Mouse (Mus musculus) embryonic facial prominence, embryonic 12.5 days (tissue): ENCODE data around the gene Gm28372. TPM values are rescaled to one million over a fixed set of nuclear protein-coding genes. Genes with fewer than 3 reads are reported as not detected.

Experiments
- ATAC-seq: fragments of 200-750 bp; cut with Nextera tagmentation; 2 replicates; pipeline ENCODE4 v1.8.0; 2017; ENCODE audit not compliant: insufficient number of reproducible peaks, insufficient read depth, low FRiP score, low TSS enrichment
- H3K27ac ChIP-seq: fragments of 300-500 bp; sonication (generic); 2 replicates; pipeline ENCODE4 v1.5.1; 2016; ENCODE audit warnings: mild to moderate bottlenecking
- H3K27me3 ChIP-seq: fragments of 300-500 bp; sonication (generic); 2 replicates; pipeline ENCODE4 v1.6.1; 2016; ENCODE audit warnings: mild to moderate bottlenecking, moderate library complexity
- H3K36me3 ChIP-seq: fragments of 300-500 bp; sonication (generic); 2 replicates; pipeline ENCODE4 v1.6.1; 2016; ENCODE audit warnings: mild to moderate bottlenecking
- H3K4me1 ChIP-seq: fragments of 300-500 bp; sonication (generic); 2 replicates; pipeline ENCODE4 v1.6.1; 2016
- H3K4me2 ChIP-seq: fragments of 300-500 bp; sonication (generic); replicated peaks from 2 replicates; pipeline ENCODE4 v1.6.1; 2016; ENCODE audit warnings: mild to moderate bottlenecking, moderate library complexity
- H3K4me3 ChIP-seq: fragments of 300-500 bp; sonication (generic); 2 replicates; pipeline ENCODE4 v1.5.1; 2016; ENCODE audit warnings: mild to moderate bottlenecking
- H3K9ac ChIP-seq: fragments of 300-500 bp; sonication (generic); 2 replicates; pipeline ENCODE4 v1.6.1; 2016; ENCODE audit warnings: mild to moderate bottlenecking, moderate library complexity
- H3K9me3 ChIP-seq: fragments of 300-500 bp; sonication (generic); 2 replicates; pipeline ENCODE4 v1.6.1; 2016; ENCODE audit warnings: mild to moderate bottlenecking, moderate library complexity
- WGBS: fragments of 180-500 bp; shearing (Covaris S2); methylation state at CpG from one replicate; pipeline ENCODE4 v1.1.7; 2016; 5-methylcytosine and 5-hydroxymethylcytosine counted together
- polyA plus RNA-seq: library from polyadenylated mRNA; unstranded; fragments of >200 nt; fragmentation: Nextera tagmentation; extraction: Ambion mirVana; gene quantifications from 2 replicates; pipeline ENCODE4 v1.2.1, GENCODE M21; 2016

The Gm28372 gene
- polyA plus RNA-seq, 1 experiment from 2014 or later, result not detected

DNA sequence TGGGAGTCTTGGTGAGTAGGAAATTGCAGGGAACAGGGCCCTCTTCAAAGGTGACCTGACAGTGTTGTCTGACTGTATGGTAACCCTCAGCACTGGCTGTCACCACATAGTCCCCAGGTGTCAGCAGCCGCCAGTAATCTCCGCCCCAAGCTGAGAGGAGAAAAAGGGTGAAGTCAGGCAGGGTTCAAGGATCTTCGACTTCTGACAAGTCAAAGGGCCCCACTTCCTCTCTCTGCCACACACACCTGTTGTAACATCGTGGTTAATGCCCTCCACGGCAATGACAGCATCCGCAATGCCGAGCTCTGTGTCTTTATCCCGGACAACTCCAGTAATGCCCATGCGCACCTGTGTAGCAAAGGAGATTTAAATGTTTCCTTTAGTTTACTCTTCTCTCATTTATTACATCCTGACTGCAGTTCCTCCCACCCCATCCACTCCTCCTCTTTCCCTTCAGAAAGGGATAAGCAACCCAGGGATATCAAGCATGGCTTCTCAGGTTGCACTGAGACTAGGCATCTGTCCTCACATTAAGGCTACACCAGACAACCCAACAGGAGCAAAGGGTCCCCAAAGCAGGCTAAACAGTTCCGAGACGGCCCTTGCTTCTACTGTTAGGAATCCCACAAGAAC lies 13.9 kb upstream of the Gm28372 start:
- no peaks in the 10 kb centered on the region for H3K9me3 ChIP-seq
- H3K4me1 ChIP-seq, result peaks cover 2% of the 10 kb centered on the region; the same call in 1 of the 2 replicates
- H3K36me3 ChIP-seq, result peaks cover 47% of the 10 kb centered on the region
- H3K27me3 ChIP-seq, result 0 out of 2 replicates have a peak, but pooled peaks cover 2% of the 10 kb centered on the region
- H3K4me2 ChIP-seq, result no peak overlapping the region
- WGBS, result 84% methylated on average over 11 of the region's 11 CpGs
- no peak overlapping the region for H3K4me3 ChIP-seq
- H3K9ac ChIP-seq, result no peak overlapping the region
- no peak overlapping the region for H3K27ac ChIP-seq
- no peak for ATAC-seq

DNA sequence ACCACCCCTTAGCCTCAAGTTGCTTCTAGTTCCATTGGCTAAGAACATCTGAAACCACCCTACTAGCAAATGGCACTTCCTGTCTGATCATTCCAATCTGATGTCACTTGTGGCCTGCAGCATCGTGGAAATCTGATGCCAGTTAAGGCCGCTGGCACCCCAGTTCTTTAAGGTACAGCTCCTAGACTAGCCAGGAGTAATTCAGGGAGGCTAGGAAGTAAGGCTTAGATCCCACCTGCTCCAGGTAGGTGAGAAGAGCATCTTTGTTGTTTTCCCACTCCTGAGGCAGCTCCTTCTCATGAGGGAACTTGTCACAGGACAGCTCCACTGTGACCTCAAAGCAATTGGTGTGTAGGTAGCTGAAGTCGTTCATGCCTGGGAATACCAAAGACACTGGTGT lies 12.2 kb upstream of the Gm28372 start:
- no peak for ATAC-seq
- Histone ChIP-seq H3K9me3 (no peaks in the 10 kb centered on the region), H3K4me3 (no peak overlapping the region), H3K27me3 (no peaks in the 10 kb centered on the region), H3K9ac (no peak overlapping the region), H3K4me1 (peaks cover 15% of the 10 kb centered on the region), H3K36me3 (peaks cover 47% of the 10 kb centered on the region), H3K4me2 (no peak overlapping the region), H3K27ac (no peak overlapping the region)
- 75% methylated on average over 3 of the region's 3 CpGs for WGBS

DNA sequence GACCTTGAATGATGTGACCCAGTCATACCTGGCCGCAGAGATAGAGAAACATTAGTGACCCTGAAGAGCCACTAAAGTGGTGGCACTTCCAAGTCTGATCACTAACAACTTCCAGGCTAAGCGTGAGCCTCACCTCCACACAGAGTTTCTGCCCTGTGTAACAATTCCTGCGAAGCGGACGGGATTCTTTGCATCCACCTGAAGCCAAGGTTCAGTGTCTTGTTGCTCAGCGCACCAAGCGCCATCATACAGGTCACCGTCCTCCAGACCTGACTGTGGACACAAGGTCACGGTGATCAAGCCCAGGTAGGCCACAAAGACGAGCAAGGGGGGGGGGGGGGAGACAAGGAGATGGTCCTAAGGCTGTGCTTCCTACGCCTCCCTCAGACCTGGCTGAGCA lies 9.3 kb upstream of the Gm28372 start:
- no peak for ATAC-seq
- Histone ChIP-seq H3K9ac (no peak overlapping the region), H3K4me2 (no peak overlapping the region), H3K4me3 (no peak overlapping the region), H3K27ac (no peak overlapping the region), H3K36me3 (peaks cover 42% of the 10 kb centered on the region), H3K27me3 (no peaks in the 10 kb centered on the region), H3K4me1 (peaks cover 23% of the 10 kb centered on the region), H3K9me3 (no peaks in the 10 kb centered on the region)
- 93% methylated on average over 11 of the region's 11 CpGs for WGBS

DNA sequence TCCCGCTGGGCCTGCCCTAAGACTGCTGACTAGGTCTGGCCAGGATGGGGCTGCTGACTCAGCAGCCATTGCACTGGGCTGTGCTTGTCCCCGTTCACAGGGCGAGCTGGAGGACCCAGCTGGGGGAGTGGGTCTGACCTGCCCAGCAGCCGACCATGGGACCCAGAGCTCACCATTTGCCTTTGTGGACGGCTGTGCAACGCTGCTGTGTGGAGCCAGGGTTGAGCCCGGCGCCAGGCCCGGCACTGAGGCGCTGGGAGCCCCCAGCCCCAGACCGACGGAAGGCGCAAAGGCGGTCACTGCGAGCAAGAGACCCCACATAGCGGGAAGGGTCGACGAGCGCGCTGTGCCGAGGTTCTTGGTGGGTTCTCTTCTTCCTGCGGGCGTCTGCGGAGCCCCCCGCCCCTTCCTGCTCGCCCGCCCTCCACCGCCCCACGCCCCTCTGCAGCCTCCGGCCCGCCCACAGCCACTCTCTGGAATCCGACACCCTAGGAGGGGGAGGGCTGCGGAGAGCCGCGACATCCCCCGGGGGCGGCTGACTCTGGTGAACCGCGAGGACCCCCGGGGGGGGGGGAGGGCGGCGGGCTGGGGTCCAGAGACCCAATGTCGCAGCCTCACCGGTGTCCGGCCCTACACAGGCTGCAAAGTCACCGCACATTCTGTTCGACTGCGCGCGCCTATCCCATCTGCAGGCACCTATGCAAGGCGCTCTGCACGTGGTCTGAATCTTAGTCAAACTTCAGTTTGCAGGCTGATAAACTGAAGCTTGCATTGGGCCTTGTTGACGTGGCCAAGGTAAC lies 7.7 kb upstream of the Gm28372 start, which contains the start of gene Cpxm1:
Cpxm1 (minus strand) TSS at position 389 of the 800 bp plus-strand sequence.
- peak within 1 kb of the TSS; percentile 85 for H3K4me2 ChIP-seq
- no peaks in the 10 kb centered on the region for H3K9me3 ChIP-seq
- WGBS, result under 1% methylated on average over 41 of the region's 53 CpGs
- no peaks in the 10 kb centered on the region for H3K27me3 ChIP-seq
- H3K4me3 ChIP-seq, result peak within 1 kb of the TSS; percentile 74
- peak within 1 kb of the TSS; percentile 81 for H3K9ac ChIP-seq
- H3K27ac ChIP-seq, result peak within 1 kb of the TSS; percentile 87
- H3K4me1 ChIP-seq, result peaks cover 27% of the 10 kb centered on the region
- peaks cover 28% of the 10 kb centered on the region for H3K36me3 ChIP-seq
- ATAC-seq, result peak; percentile 88

DNA sequence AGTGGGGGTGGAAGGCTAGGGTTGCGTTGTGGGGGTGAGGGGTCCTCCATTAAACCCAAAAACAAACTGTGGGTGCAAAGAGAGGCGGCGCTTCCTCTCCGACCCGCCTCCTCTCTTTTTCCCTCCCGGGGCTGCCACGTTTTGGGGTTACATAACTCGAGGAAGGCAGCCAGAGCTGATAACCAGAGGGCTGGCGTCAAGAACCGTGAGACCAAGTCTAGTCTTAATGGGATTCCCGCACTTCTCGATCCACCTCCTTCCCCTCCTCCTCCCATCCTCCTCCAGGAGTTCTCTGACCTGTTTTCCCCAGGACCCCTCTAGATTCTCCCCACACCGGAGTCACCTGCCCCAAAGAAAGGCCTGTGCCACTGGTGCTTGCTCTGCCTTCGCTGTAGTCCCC lies 6.9 kb upstream of the Gm28372 start:
- no peaks in the 10 kb centered on the region for H3K9me3 ChIP-seq
- peaks cover 21% of the 10 kb centered on the region for H3K36me3 ChIP-seq
- peak overlapping the region; percentile 85 for H3K4me2 ChIP-seq
- H3K27ac ChIP-seq, result peak overlapping the region; percentile 87; the same call in 1 of the 2 replicates
- peaks cover 27% of the 10 kb centered on the region for H3K4me1 ChIP-seq
- H3K4me3 ChIP-seq, result peak overlapping the region; percentile 74
- ATAC-seq, result no peak
- no peaks in the 10 kb centered on the region for H3K27me3 ChIP-seq
- peak overlapping the region; percentile 81; the same call in 1 of the 2 replicates for H3K9ac ChIP-seq
- WGBS, result 16% methylated on average over 14 of the region's 14 CpGs

DNA sequence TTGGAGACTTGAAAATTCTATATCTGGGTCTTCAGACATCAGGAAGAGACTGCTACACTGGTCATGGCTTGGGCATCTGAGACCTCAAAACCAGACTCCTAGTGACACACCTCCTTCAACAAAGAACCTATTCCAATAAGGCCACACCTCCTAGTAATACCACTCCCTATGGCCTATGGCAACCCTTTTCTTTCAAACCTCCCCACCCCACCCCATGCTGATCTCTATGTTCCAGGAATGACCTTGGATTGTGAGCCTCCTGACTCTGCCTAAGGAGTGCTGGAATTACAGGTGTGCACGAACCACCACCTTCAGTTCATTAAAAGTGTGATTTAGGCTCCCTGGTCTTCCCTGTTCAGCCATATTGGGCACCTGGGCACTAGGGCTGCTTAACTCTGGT lies 5.0 kb upstream of the Gm28372 start:
- ATAC-seq, result no peak
- Histone ChIP-seq H3K4me3 (no peak overlapping the region), H3K36me3 (peaks cover 3% of the 10 kb centered on the region; the same call in 1 of the 2 replicates), H3K4me2 (no peak overlapping the region), H3K27me3 (no peaks in the 10 kb centered on the region), H3K9ac (no peak overlapping the region), H3K4me1 (peaks cover 27% of the 10 kb centered on the region), H3K27ac (no peak overlapping the region), H3K9me3 (no peaks in the 10 kb centered on the region)
- WGBS, result 93% methylated on average over 1 of the region's 1 CpGs

DNA sequence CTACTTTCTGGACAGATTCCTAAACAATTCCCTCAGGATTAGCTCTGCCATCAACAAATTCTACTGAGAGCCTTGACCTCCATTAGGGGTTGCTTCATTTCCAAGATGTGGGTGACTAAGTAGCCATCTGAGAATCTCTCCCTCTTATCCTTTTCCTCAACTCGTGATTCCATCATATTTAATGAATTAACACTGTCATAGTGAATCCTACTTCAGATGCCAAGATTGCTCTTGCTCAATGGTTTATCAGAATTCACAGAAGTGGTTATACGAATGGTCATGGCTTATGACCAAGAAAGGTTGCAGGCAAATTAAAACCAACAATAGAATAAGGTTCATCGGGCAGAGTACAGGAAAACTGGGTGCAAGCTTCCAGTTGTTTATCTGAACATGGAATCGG lies 3.1 kb upstream of the Gm28372 start:
- H3K27me3 ChIP-seq, result no peaks in the 10 kb centered on the region
- H3K4me2 ChIP-seq, result no peak overlapping the region
- no peak overlapping the region for H3K9ac ChIP-seq
- no peak overlapping the region for H3K4me3 ChIP-seq
- ATAC-seq, result no peak
- no peaks in the 10 kb centered on the region for H3K36me3 ChIP-seq
- peaks cover 17% of the 10 kb centered on the region for H3K4me1 ChIP-seq
- WGBS, result 85% methylated on average over 4 of the region's 4 CpGs
- H3K9me3 ChIP-seq, result no peaks in the 10 kb centered on the region
- no peak overlapping the region for H3K27ac ChIP-seq

DNA sequence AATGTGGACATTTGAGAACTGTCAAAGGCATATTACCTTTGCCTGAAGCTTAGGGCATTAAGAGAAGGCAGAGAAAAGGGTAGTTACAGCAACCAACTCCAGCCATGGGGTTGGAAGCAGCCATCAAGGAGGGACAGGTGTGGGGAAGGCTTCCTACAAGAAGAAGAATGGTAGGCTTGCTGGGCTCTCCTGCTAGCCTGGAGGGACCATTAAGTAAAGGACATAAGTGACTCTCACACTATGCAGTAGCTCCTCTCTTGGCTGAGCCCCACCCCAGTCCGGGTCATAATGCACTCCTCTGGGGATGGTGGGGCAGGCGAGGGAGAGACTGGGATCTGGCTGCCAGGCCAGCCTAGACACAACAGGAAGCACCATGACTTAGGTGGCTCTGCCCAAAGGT lies 1.1 kb downstream of the Gm28372 start, which contains the start of gene Tmem239:
Tmem239 (plus strand) TSS at position 301 of the 400 bp plus-strand sequence.
- Histone ChIP-seq H3K9me3 (no peaks in the 10 kb centered on the region), H3K4me2 (no peak within 1 kb of the TSS), H3K27ac (no peak within 1 kb of the TSS), H3K9ac (no peak within 1 kb of the TSS), H3K4me1 (peaks cover 14% of the 10 kb centered on the region), H3K36me3 (no peaks in the 10 kb centered on the region), H3K27me3 (no peaks in the 10 kb centered on the region), H3K4me3 (no peak within 1 kb of the TSS)
- 67% methylated on average over 2 of the region's 2 CpGs for WGBS
- ATAC-seq, result no peak

DNA sequence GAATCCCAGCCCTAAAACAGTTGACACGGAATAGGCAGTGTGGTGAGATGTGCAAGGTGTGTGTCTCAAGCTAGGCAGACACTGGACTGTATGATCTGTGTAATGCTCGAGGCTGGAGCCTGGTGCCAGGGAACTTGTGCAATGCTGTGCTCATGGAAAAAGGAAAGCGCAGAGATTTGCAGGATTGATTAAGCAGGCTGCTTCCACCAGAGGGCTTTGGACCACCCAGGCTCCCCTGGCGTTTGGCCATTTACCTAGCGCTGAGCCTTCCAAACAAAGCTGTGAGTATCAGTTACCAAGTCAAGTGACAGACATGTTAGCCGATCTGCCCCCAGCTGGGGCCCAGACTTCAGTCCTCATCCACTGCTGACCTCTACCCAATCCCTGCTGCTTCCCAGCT lies 3.2 kb downstream of the Gm28372 start:
- ATAC-seq, result 0 out of 2 replicates have a peak, but pooled peaks have one; percentile 29
- H3K4me3 ChIP-seq, result no peak overlapping the region
- no peaks in the 10 kb centered on the region for H3K36me3 ChIP-seq
- WGBS, result 9% methylated on average over 6 of the region's 6 CpGs
- no peak overlapping the region for H3K4me2 ChIP-seq
- no peaks in the 10 kb centered on the region for H3K27me3 ChIP-seq
- peak overlapping the region; percentile 58; the same call in 1 of the 2 replicates for H3K27ac ChIP-seq
- no peak overlapping the region for H3K9ac ChIP-seq
- H3K9me3 ChIP-seq, result no peaks in the 10 kb centered on the region
- peaks cover 14% of the 10 kb centered on the region for H3K4me1 ChIP-seq

DNA sequence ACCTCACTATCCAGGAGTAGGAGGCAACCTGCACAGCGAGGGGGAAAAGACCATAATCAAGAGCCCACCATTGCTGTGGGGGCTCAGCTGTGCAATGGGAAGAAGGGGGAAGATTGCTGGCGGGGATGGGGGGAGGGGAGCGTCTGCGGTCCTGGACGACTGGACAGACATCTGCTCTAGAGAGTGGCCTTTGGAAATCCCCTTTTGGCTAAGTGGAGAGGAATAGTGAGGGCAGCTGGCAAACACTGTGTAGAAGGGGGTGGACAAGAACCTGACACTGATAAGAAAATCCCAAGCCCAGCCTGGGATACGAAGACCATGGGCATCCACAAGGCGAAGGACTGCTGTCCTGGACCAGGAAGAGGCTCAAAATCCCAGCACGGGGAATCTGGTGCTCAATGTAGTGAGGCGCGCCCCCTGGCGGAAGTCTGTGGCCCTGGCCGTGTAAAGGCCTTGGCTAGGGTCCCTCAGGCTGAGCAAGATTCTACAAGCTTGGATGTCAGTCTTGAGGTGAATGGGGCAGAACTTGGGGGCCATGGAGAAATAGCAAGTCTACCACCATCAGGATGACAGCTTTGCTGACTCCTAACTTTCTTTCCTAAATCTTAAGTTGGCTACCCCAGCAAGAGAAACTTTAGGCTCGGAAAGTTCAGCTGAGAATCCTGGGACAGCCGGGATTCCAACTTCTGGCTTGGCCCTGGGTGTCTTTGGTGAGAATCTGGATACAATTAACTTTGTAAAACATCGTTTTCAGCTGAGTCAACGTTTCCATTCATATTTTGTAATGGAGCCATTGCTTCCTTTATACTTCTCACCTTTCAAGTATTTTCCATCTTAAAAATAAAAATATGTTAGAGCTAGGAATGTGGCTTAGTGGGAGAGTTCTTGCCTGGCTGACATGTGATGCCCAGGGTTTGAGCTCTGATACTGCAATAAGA lies 6.8 kb downstream of the Gm28372 start:
- peak; percentile 68 for ATAC-seq
- Histone ChIP-seq H3K9me3 (no peaks in the 10 kb centered on the region), H3K27me3 (no peaks in the 10 kb centered on the region), H3K4me3 (no peak overlapping the region), H3K4me1 (peaks cover 14% of the 10 kb centered on the region), H3K9ac (no peak overlapping the region), H3K36me3 (no peaks in the 10 kb centered on the region), H3K4me2 (no peak overlapping the region), H3K27ac (peak overlapping the region; percentile 51; the same call in 1 of the 2 replicates)
- WGBS, result 30% methylated on average over 16 of the region's 16 CpGs

DNA sequence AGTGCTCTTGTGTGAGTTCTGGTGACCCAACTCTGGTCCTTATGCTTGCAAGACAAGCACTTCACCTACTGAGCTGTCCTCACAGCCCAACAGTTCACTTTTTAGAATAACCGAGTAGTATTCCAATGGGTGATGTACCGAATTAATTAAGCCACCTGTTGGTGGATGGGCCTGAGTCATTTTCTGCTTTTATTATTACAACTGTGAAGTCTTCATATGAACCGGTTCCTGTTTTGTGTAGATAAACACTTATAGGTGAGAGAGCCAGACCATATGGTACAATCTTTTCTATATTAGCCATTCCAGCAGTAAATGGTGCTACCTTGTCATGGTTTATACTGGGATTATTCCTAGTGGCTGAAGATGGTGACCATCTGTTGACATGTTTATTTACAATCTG lies 7.7 kb downstream of the Gm28372 start:
- Histone ChIP-seq H3K9me3 (no peaks in the 10 kb centered on the region), H3K9ac (no peak overlapping the region), H3K36me3 (no peaks in the 10 kb centered on the region), H3K4me2 (no peak overlapping the region), H3K27me3 (no peaks in the 10 kb centered on the region), H3K27ac (no peak overlapping the region), H3K4me3 (no peak overlapping the region), H3K4me1 (peaks cover 14% of the 10 kb centered on the region)
- 80% methylated on average over 3 of the region's 3 CpGs for WGBS
- ATAC-seq, result no peak
